Mouse (Mus musculus) frontal cortex, postnatal 36 days (tissue): ENCODE results near the gene Mmp15.
"Not testable (repeated sequence)": the region's sequence is repeated elsewhere in the genome, so short reads cannot be mapped to it uniquely, and the experiment has no call there.

Experiments
- DNase-seq, 2 experiments: peaks; one replicate each; pipeline ENCODE4 v3.0.0; 2022; ENCODE audit warnings: low spot score in 2 of 2

Mmp15 gene

DNA sequence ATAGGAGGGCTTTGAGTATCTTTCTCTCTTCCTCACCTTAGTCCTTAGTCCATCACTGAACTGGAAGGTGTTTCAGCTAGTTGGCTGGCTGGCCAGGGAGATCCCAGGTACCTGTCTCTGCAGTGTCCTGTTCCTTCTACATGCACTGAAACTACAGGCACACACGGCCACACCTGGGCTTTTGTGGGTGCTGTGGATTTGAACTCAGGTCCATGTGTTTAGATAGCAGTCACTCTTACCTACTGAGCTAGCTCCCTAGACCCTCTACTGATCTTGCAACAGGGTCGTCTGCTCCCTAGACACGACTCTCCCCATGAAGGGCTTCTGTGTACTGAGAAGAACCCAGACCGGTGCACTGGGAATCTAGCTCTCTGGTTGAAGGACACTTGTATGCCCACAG lies 25.0 kb downstream of the Mmp15 start:
- no peak for DNase-seq

DNA sequence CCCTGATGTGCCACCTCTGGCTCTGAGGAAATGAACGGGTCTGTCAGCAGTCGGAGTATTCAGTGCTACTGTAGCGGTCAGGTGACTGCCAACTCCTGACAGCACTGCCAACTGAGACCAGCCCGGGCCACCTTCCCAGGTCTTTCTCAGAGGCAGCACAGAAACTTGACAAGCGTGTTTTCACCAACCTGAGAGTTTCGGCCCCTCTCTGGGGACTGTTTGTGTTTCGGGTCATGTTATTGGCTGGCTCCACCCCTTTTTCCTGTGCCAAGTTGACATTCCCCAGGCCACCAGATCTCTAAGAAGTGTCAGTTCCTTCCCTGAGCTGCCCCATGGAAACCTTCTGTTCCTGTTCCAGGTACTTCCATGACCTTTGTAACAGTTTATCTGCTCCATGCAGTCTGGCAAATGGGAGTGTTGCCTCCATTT lies 25.8 kb downstream of the Mmp15 start:
- DNase-seq: no peak

DNA sequence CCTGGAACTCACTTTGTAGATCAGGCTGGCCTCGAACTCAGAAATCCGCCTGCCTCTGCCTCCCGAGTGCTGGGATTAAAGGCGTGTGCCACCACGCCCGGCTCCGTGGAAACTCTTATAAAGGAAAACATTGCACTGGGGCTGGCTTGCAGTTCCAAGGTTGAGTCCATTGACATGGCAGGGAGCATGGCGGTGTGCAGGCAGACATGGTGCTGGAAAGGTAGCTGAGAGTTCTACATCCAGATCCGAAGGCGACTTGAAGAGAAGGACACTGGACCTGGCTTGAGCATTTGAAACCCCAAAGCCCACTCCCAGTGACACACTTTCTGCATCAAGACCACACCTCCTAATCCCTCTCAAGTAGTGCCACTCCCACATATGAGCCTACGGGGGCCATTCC lies 26.9 kb downstream of the Mmp15 start:
- not testable (repeated sequence) for DNase-seq

DNA sequence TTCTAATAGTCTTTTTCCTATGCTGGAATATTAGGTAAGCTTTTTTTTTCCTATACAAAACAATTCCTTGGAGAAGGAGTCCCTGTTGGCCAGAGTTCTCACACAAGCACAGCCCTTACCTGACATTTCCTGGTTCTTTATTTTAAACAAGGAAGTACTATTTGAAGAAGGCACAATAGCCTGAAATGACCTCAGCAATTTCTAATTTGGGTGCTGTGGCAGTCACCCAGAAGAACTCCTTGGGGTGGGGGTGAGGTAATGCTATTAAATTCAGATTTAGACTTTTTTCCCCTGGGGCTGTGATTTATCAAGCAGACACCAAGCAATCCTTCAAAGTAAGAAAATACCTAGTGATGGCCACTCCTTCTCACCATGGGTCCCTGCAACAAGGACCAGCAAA lies 28.9 kb downstream of the Mmp15 start:
- DNase-seq: no peak

DNA sequence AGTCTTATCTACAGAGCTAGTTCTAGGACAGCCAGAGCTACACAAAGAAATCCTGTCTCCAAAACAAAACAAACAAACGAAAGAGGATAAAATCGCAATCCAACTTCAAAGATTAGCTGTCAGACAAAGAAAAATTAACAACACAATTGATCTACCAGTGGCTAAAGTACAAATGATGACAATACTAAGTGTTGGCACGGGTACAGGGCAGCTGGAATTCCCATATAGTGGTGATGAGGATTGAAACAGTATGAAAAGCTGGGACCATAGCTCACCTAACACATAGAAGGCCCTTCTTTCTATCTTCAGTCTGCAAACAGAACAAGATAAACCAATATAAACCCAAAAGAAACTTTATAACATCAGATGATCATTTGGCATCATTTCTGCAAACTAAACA lies 29.5 kb downstream of the Mmp15 start:
- no peak for DNase-seq

DNA sequence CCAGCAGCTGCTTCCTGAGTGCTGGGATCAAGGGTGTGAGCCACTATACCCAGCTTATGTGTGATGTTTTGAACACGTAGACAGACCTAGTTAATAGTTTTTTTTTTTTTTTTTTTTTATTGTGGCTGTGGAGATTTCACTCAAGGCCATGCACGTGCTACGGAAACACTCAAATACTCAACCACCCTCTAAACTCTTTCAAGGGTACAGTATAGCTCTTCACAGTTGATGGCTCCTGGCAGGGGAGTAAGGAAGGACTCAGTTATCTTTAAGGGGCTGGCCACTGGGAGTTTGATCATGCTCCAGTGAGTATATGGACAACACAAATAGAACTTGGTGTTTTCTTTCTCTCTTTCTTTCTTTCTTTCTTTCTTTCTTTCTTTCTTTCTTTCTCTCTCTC lies 32.4 kb downstream of the Mmp15 start:
- no peak for DNase-seq

DNA sequence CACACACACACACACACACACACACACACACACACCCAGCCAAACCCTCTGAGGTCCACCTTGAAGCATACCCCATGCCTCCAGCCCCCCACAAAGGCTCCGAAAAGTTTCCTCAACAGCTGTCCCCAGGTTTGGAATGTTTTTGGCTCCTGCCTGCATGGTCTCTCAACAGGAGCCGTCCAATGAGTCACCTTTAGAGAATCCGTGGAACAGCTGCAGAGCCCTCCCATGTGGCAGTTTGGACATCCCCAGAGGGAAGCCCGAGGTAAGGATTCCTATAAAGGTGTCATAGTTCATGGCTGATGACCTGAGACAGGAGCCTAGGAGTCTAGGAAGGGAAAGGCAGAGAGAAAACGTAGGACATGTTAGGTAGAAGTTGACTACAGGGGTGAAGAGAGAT lies 34.0 kb downstream of the Mmp15 start:
- no peak for DNase-seq

DNA sequence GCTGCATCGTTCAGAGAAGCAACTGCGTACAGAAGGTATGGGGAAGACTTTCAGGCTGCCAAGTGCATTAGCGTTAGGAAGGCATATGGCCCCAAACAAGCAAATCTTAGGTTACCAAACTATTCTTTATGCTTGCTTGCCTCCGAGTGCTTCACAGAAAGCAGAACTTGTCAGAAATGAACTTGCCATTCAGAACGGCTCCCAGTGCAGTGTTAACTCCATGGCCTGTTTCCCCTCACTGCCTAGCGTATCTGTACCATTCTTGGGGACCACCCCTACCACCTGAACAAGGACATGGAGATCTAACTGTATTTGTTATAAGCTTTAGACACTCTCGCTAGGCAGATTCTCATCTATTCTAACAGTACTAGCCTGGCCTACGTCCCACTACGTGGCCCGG lies 35.2 kb downstream of the Mmp15 start:
- no peak for DNase-seq

DNA sequence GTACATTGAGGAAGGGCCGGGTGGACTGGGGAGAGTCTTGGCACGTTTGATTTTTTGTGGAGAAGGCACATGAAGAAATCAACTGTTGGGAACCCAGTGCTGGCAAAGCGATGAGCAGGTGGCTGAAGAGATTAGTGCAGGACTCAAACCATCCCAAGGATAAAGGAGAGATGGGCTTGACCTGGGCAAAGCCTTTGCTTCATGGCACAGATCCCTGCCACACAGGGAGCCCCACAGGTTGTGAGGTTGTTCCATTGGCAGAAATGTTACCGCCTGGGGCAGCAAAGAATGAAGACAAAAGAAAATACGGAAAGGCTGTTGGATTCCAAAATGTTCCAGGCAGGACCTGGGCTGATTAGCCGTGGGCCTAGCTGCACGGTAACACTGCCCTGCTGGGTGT lies 35.9 kb downstream of the Mmp15 start:
- no peak for DNase-seq

DNA sequence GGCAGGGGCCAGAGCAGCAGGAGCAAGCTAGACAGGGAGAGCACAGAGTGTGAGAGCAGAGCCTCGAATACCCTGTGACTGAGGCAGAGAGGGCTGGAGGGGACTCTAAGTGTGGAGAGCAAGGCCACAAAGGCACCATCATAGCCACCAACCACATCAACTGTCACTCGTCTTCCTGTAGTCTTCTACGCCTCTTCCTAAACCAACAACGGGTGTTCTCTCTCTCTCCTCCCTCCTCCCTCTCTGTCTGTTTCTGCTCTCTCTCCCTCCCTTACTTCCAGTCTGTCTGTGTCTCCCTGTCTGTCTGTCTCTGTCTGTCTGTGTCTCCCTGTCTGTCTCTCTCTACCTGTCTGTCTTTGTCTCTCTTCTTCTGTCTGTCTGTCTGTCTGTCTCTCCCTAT lies 38.2 kb downstream of the Mmp15 start:
- DNase-seq: no peak

DNA sequence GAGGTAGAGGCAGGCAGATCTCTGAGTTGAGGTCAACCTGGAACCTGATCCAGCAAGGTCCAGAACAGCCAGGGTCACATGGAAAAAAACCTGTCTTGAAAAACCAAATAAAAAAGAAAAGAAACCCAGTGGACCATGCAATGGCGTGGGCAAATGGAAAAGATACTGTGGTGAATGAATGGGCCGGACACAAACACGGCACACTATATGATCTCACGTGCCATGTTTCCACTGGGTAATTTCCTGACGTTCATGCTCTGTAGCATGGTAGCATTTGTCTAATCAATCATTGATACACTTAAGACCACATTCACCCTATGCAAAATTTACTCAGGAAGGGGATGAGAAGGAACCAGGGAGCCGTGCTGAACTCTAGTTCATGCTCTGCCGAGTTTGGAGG lies 39.0 kb downstream of the Mmp15 start:
- DNase-seq: no peak

DNA sequence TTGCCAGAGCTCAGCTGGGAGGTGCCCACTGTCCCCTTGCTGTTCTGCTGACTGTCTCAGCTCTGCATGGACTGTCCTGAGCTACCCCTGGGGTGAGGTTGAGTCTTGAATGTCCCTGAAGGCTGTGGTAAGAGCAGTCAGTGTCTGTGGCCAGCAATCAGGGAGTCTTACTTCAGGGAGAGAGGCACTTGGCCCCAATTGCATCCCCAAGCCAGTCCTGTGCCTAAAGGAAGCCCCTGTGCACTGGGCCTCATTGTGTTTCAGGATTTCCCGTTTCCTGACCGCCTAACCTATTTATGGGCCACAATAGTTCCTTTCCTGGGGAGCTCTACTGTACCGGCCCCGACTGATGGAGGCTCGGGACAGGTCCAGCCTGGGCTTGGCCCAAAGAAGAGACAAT lies 40.5 kb downstream of the Mmp15 start:
- no peak for DNase-seq

DNA sequence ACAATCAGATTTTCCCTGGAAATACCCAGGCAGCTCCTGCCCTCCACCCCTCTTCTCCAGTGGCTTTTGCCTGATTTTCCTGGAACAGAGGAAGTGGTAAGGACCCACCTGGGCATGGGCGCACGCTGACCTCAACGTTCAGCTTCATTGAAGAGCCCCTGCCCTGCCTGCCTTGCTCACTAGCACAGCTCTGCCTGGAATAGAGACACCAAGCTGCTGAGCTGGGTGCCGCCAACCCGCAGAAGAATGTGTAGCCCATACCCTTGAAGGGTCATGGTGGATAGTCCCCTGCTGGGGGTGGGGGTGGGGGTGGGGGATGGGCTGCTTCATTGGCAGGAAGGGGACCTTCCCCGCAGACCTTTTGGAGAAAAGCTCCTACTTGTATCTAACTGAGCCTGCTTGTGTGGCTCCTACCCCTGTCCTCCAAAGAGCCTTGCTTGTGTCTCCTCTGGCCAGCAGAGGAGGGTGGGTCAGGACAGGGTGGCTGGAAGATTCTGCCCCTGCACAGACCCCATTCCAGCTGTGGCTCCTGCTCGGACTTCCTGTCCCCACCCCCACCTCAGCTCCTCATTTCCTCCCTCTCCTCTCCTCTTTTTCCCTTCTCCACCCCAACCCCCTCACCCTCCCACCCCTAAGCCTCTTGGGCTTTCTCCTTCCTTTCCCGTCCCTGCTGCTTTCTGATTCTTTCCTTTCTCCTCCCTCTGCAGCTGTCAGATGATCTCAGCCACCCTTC lies 43.3 kb downstream of the Mmp15 start:
- no peak for DNase-seq

DNA sequence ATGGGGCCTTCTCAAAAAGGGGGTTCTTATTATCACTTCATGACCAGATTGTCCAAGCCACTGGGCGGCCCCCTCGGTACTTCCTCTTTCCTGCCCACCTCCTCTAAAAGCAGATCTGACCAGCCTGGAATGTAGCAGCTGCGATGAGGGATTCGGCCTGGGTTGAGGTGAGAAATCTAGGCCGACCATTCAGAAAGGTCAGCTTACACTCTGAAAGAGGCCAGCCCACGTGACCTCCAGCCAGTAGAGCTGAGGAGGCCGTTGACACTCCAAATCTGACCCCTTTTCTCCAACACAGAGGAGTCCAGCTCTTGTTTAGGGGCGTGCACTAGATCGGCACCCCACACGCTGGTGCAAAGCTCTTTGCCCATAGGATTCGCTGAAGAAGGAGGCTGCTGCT lies 44.7 kb downstream of the Mmp15 start:
- no peak for DNase-seq

DNA sequence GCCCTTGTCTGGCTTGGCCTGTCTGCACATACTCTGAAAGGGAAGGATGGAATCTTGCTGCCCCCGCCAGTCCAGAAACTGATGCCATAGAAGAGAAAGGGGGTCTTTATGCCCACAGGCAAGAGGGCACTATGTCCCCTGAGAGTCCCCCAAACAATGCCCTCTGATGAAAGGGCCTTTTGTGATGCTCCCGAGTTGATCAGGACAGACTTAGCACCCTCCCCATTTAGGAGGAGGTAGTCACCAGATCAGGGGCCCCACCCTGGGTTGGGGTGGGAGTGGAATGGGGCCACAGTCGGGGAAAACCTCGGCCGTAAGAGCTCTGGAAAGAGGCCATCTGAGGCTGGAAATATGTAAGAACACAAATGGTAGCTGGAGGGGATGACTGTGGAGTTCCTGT lies 45.1 kb downstream of the Mmp15 start:
- no peak for DNase-seq

DNA sequence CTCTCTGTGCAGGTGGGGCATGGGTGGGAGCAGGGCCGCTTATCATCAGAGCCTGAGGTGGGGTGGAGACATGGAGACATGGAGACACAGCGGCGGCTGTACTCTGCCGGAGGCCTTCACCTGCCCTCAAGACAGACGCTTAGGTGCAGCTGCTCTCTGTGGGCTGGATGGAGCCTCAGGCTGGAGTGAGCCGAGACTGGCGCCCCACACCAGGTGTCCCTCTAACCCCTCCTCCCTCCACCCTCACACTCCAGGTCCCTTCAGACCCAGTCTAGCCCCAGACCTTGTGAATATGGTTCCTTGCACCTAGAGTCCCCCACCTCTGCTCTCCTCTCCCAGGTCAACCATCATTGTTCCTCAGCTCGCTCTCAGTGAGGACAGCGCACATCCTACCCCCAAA lies 47.1 kb downstream of the Mmp15 start:
- DNase-seq: no peak

DNA sequence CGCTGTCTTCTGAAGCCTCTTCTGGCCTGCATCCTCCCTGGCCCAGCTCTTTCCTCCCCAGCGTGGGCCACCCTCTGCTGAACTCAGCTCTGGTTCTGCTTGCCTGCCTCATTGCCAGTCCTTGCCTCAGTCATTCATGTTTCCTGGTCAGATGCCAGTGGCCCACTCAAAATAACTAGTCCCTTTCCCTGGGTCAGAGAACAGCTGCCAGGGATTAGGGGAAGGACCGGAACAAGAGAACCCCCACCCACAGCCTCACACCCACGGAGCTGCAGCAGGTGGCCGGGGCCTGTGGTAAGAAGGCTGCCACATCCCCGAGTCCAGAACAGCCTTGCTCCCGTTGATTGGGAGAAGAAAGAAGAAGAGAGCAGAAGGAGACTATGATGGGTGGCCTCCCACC lies 49.0 kb downstream of the Mmp15 start:
- no peak for DNase-seq

DNA sequence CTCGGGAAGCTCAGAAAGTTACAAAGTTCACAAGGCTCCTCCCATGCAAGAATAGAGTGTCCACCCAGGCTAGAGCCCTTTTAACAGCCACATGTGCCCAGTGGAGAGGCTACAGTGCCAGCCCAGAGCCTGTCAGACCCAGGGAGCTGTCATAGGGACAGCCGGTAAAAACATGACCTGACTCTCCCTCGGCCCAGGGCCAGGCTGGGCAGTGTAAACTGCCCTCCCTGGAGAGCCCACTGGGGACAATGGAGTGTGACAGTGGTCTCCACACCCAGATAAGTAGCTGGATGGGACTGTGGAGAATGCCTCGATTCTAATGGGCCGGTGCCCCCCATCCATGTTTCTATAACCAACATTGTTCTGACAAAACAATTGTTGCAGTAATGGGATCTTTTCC lies 57.5 kb downstream of the Mmp15 start:
- no peak for DNase-seq

DNA sequence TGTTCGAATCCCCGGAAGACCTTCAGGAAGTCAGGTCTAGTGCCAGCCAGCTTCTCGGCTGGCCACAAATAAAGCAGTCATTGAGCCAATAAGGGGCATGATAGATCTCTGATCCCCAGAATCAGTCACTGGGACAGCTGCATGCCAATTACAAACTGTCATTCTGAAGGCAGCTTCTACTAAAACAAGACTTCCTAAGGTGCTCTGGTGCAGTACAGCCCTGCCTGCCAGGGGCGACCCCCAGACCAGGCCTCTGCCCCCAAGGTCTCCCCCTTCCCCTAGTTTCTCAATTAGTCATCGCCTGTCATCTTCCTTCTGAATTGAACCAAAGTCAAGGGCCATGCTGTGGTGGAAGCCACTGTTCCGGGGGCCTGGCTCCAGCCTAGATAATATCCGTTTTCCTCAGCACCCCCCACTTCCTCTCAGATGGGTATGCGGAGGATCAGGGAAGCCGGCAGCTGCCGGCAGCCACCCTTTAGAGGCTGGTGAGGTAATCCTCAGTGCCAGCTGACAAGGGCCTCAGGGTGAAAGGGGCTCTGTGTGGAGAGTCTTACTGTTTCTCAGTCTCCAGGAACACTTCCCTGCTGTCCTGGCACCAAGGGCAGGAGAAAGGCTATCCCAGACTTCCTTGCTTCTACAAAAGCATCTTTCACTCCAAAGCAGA lies 59.4 kb downstream of the Mmp15 start:
- no peak for DNase-seq

DNA sequence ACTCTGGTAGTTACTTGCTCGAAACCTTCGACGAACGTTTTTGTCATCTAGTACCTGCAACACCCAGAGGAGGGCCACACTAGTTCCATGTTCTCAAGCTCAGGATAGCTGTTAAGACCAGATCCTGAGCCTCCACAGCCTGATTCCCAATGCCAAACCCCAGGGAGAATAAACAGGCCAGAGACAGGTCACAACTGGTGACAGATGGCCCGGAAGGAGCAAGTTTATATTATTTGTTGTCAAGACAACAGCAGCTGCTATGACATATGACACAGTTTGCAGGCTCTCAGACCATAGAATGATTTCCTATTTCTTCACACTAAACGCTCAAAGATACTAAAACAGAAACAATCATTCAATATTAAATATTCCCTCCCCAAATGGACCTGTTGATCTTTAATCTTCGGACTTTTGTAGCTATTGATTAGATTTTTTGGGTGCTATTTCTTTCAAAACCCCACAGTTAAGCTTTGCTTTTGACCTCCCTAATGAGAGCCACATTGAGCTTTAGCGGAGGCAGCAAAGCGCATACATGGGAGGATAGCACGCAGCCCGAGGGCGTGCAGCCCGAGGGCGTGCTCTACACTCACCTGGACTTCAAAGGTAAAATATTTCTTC lies 70.2 kb downstream of the Mmp15 start:
- DNase-seq: no peak
